Mouse (Mus musculus): ENCODE measurements around the gene Tprn. TPM values are rescaled to one million over a fixed set of nuclear protein-coding genes. Genes with fewer than 3 reads are reported as not detected.

Gene Tprn
- total RNA-seq, 2 experiments from 2014 or later = 21.5 to 23.8 TPM

DNA sequence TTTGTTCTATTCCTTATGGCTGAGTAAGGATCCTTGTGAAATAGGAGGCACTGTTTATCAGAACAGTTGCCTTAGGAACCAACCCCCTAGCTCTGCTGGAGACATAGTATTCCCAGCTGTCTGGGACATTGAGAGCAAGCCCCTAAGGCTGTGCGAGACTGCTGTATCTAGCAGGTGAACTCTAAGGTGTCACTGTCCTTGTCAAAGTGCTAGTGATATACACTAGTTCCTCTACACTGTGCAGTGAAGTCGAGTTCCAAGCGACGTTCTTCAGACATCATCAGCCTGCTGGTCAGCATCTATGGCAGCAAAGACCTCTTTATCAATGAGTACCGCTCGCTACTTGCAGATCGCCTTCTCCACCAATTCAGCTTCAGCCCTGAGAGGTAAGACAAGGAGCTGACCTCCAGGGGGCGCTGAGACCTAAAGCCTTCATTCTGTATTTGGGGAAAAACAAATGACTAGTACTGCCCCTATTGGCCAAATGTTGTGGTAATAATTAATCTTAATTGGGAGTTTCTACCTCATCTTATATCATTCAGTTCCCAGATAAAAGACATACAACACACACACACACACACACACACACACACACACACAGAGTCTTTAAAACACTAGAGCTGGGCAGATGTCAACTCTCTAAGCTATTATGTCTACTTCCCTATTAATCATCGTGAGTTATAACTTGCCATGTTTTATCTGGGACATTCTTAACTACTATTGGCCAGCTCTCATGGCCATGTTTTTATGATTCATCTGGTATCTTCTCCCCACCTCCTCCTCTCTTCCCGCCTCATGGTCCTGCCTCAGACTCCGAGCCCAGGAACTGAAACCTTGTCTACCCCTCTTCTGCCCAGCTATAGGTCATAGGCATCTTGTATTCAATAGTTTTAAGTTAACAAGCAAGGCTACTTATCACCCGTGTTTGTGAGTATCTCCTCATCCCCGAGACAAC lies 16.8 kb downstream of the Tprn start:
- Histone ChIP-seq H3K27ac (no peak overlapping the region), H3K4me3 (no peak overlapping the region)
- DNase-seq (ENCODE audit: low spot score in 2 of 2) = peak; percentile 86 to 90
- TF ChIP-seq CTCF (conservative IDR thresholded peaks at IDR 0.05) = peak; percentile 91

DNA sequence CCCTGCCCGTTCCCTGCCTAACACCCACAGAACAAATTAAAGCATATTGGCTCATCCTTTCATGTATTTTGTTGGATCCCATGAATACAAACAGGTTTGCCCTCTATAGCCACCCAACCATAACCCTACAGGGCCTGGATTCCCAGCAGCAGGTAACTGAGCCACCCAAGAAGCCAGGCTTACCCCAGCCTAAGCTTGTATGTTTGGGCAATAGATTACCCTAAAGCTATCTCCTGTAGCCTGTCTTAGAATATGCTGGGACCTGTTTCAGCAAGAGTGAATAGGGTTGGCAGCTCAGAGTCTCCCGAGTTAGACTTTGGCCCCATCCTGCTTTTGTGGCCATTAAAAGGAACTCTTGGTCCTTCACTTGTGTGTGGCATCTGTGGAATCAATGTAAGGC lies 23.1 kb downstream of the Tprn start:
- H3K27ac ChIP-seq = peak overlapping the region; percentile 23; the same call in 1 of the 2 replicates
- no peak for TF ChIP-seq CTCF (conservative IDR thresholded peaks at IDR 0.05)

DNA sequence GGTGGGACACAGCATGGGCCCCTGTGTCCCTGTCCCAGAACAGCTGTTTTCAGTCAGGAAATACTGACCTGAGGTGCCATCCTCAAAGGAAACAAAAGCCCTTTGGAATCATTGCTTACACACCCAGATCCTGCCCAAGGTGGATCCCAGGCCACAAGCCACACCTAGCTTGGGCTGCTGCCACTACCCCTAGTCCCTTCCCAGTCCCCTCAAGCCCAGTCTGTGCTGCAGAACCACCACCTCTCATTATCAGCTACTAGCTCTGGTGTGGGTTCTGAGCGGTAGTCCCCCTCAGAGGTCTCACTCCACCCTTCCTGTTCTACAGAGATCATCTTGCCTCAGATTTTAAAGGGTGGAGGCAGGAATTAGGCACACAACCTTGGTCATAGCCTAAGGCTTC lies 23.9 kb downstream of the Tprn start:
- no peak for TF ChIP-seq CTCF (conservative IDR thresholded peaks at IDR 0.05)
- Histone ChIP-seq H3K27ac (peak overlapping the region; percentile 92), H3K4me3 (no peak overlapping the region)

More for the DNA sequence above, 23.1 kb downstream of the Tprn start:
- no peak overlapping the region for H3K4me3 ChIP-seq
- DNase-seq (ENCODE audit: low spot score in 2 of 2) = no peak

DNA sequence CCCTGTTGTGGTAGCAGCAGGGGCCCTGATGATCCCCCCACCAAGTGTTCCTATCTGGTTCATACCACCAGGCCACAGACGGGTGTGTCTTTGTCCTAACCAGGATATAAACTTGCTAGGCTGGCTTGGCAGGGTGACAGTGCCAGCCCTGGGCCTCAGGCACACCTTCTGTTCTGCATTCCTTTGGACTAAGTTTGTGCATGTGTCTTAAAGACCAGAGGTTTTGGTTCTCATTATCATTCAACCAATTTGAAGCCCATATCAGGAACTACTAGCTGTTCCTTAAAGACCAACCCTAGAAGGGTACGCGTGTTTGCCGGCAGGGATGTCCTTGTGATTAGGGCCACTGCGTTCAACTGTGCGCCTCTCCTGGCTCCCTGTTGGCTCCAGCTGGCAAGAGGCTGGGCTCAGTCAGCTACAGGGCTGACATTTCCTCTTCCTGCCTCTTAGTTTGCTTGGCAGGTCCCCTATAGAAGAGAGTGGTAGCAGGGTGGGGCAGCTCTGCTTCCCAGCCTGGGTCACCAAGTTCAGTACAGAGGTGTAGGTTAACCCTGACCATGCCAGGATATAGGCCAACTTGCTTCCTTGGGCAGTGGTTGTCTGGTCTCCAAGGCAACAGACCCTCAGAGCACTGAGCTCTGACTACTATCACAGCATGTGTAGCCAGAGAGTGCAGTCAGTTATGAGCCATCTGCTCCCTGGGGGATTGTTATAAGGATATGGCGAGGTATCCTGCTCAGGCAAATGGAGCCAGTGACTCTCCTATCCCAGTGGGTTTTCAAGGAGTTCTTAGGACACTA lies 24.6 kb downstream of the Tprn start:
- DNase-seq (ENCODE audit: low spot score in 2 of 2) = peak in 1 of 2 experiments; percentile 52
- no peak overlapping the region for H3K4me3 ChIP-seq
- no peak for TF ChIP-seq CTCF (conservative IDR thresholded peaks at IDR 0.05)
- H3K27ac ChIP-seq = peak overlapping the region; percentile 92

More for the DNA sequence above, 23.9 kb downstream of the Tprn start:
- DNase-seq (ENCODE audit: low spot score in 2 of 2) = no peak

DNA sequence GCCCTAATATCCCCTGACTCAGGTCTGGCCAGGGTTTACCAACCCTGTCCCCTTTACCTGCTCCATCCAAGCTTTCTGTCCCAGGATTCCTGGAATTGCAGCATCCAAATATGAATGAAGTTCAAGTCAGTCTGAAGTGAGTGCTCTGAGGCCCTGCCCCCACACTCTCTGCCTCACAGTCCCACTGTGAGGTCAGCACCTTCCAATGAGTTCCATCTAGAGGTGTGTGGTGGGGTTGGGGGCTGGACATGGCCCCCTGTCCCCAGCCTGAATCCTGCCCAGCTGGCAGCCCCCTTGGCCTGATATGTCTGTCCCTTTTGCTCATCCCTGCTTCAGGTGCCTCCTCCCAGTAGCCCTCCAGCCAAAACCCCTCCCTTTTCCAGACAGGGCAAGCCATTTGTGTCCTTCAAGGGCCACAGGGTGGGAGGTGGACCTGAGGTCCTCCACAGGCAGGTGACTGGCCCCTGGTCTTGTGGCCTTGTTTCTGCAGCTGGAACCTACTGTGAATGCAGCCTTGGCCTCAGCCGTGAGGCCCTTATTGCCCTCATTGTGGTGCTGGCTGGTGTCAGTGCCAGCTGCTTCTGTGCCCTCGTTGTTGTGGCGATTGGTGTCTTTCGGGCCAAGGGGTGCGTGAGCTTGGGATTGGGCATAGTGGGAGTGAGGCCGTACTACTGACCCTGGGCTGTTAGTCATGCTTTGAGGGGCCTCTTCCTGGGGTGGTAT lies 25.7 kb downstream of the Tprn start, which contains the start of gene Tmem210:
Tmem210 (plus strand) TSS at position 219 of the 723 bp plus-strand sequence.
- no peak within 1 kb of the TSS for H3K4me3 ChIP-seq
- DNase-seq (ENCODE audit: low spot score in 2 of 2) = peak in 1 of 2 experiments; percentile 13
- TF ChIP-seq CTCF (conservative IDR thresholded peaks at IDR 0.05) = no peak
- peak within 1 kb of the TSS; percentile 92 for H3K27ac ChIP-seq

DNA sequence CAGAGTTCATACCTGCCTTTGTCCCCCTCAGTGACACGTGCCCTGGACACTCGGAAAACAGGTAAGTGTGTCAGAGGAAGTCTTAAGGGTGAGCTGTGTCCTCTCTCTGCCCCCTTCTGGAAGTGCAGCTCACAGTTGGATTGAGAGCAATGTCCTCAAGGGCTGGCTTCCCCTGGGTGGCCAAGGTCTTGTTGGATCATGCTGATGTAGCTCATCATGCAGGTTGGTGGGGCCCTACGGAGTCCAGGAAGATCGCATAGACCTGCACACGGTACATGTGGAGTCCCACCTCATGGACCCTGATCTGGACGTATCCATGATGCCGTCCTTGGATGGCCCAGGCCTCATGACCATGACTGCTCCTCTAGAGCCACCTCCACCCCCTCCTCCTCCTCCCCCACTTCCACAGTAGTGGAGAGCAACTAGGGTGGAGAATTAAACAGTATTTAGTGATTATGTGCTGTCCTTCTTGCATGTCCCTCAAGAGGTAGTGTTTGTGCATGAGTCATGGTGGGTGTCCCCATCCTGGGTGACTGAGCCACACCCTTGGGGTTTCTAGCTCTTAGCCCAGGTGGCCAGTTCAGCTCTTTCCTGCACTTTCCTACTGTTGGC lies 26.4 kb downstream of the Tprn start:
- no peak for TF ChIP-seq CTCF (conservative IDR thresholded peaks at IDR 0.05)
- Histone ChIP-seq H3K4me3 (no peak overlapping the region), H3K27ac (peak overlapping the region; percentile 92; the same call in 1 of the 2 replicates)
- peak in 1 of 2 experiments; percentile 19 for DNase-seq (ENCODE audit: low spot score in 2 of 2)

DNA sequence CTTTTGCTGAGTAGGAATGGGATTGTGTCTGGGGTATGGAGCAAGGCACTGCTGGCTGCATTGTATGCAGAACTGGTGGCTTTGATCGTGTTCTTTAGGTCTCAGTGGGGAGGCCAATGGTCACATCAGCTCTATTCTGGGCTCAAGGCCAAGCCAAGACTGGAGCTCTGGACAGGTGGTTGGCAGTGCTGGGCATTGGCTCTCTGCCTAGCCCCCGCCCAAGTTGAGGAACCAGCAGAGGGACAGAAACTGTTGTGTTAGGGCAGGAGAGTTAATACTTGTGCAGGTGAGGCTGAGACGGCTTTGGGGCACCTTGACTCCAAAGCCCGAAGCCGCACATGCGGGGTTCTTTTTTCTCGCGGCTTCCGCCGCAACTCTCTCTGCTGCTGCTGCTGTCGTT lies 27.2 kb downstream of the Tprn start, which contains the start of gene Lrrc26:
Lrrc26 (plus strand) TSS at position 265 of the 400 bp plus-strand sequence.
- Histone ChIP-seq H3K4me3 (peak within 1 kb of the TSS; percentile 8; the same call in 1 of the 2 replicates), H3K27ac (peak within 1 kb of the TSS; percentile 92)
- peak in 1 of 2 experiments; percentile 3 for DNase-seq (ENCODE audit: low spot score in 2 of 2)
- no peak for TF ChIP-seq CTCF (conservative IDR thresholded peaks at IDR 0.05)

DNA sequence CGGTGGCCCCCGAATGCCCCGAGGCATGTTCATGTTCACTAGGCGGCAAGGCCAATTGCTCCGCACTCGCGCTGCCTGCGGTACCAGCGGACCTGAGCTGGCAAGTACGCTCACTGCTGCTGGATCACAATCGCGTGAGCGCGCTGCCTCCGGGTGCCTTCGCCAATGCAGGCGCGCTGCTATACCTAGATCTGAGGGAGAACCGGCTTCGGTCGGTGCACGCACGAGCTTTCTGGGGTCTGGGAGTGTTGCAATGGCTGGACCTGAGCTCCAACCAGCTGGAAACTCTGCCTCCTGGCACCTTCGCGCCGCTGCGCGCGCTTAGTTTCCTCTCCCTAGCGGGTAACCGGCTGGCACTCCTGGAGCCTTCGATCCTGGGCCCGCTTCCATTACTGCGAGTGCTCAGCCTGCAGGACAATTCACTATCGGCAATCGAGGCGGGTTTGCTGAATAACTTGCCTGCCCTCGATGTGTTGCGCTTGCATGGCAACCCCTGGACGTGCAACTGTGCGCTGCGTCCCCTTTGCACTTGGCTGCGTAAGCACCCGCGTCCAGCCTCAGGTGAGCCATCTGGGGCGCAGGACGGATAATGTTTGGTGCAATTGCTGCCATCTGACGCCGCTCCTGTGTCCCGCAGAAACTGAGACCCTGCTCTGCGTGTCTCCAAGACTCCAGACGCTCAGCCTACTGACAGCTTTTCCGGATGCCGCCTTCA lies 27.8 kb downstream of the Tprn start:
- peak; percentile 35 to 61 for DNase-seq (ENCODE audit: low spot score in 2 of 2)
- TF ChIP-seq CTCF (conservative IDR thresholded peaks at IDR 0.05) = no peak
- peak overlapping the region; percentile 92 for H3K27ac ChIP-seq
- peak overlapping the region; percentile 8; the same call in 1 of the 2 replicates for H3K4me3 ChIP-seq

DNA sequence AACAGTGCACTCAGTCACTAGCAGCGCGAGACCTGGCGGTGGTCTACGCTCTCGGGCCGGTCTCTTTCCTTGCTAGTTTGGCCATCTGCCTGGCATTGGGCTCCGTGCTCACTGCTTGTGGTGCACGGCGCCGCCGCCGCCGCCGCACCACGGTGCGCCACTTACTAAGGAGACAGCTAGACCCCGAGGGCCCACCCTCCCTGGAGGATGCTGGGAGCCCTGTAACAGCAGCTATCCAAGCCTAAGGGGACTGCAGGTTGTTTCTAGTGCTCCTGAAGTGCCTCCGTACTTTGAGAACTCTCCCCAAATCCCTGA lies 28.4 kb downstream of the Tprn start:
- peak overlapping the region; percentile 92 for H3K27ac ChIP-seq
- no peak for DNase-seq (ENCODE audit: low spot score in 2 of 2)
- H3K4me3 ChIP-seq = no peak overlapping the region
- no peak for TF ChIP-seq CTCF (conservative IDR thresholded peaks at IDR 0.05)

DNA sequence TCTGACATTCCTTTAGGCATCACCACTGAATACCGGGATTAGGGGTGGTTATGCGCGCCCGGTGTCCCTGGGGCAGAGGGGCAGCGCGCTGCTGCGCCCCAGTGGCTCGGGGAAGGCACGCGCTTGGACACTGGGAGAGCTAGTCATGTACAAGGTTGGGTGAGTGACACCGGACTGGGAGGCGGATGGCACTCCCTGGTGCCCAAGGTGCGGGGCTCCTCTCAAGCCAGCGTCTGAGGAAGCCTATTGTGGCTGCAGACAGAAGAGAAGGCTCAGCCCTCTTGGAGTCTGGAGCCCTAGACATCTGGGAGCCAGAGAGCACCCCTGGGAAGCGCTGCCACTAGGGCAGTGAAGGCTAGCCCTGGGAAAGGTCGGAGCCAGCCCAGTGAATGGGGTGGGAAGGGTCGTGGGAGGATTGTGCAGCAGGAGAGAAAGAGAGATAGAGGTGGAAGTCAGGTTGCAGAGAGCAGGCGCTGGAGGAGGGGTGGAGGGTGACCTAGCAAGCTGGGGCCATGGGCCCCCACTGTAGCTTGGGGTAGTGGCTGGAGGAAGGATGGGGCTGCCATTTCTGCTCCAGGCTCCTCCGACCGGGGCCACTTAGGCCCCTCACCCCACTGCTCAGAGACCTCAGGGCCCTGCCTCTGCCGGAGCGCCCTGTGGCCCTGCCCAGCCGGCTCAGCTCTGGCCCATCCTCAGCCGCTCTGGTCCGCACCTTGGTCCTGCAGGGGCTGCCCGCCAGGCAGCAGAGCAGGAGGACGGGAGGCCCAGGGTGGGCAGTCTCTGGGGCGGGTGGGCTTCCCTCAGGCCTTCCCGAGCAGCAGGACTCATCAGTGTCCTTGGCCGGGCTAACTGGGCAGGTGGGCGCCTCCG lies 29.0 kb downstream of the Tprn start:
- H3K4me3 ChIP-seq = no peak overlapping the region; the same call in 1 of the 2 replicates
- peak; percentile 54 for TF ChIP-seq CTCF (conservative IDR thresholded peaks at IDR 0.05)
- DNase-seq (ENCODE audit: low spot score in 2 of 2) = peak in 1 of 2 experiments; percentile 4
- H3K27ac ChIP-seq = peak overlapping the region; percentile 92

Data from layer of hippocampus, adult 2 months (tissue).